Mouse (Mus musculus): ENCODE results near the gene Tmod4. TPM values are rescaled to one million over a fixed set of nuclear protein-coding genes. Genes with fewer than 3 reads are reported as not detected.

The Tmod4 gene
- total RNA-seq, 2 experiments from 2014 or later: 481 to 623 TPM

DNA sequence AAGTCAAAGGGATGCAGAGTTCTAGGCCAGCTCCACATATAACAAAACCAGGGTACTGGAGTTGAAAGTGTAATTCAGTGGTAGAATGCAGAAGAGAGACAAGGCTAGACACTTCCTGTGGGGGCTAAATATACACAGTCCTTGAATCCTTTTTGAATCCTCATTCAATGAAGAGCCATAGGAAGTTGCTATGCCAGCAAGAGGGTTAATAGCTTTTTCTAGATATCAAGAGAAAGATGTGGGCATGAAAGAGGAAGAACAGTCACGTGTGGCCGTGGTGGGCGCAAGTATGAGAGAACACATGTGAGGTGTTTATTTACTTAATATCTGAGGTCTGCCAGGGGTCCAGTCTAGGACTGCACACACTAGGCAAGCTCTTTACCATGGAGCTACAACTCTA lies 12.1 kb downstream of the Tmod4 start:
- no peak for DNase-seq

- no peak for DNase-seq
These were observed 15.5 kb downstream of the Tmod4 start for GRCm38 (mm10) chr3:95139586-95140288.

- DNase-seq: no peak
These were observed 16.0 kb downstream of the Tmod4 start for GRCm38 (mm10) chr3:95140289-95140595.

DNA sequence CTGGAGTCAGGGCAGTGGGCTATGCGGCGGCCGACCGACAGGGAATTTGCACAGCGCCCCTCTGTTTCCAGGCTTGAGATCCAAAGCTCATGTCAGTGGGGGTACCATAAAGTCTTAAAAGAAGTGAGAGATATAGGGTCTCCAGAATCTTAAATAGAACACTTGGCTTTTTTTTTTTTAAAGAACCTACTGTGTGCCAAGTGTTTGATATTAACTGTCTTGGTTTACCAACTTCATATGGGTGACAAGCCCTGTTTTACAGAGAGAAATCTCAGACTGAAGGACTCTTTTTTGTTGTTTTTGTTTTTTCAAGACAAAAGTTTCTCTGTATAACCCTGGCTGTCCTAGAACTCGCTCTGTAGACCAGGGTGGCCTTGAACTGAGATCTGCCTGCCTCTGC lies 16.5 kb downstream of the Tmod4 start:
- DNase-seq: no peak

DNA sequence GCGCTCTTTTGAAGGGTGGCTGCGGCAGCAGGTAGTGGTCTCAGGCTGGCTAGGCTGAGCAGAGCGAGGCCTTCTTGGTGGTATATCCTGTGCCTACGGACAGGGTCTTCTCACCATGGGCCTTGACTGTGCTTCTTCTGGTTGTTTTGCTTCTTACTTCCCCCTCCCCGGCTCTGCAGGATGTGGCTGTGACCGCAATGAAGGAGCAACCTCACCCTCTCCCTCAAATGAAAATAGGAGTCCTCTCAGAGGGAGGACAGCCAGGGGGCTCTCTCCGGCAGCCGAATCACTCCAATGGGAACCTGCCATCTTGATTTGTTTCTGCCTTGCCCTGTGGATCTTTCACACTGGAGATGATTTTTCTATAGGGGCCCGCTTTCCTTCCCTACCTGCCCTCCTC lies 17.2 kb downstream of the Tmod4 start:
- DNase-seq: peak; percentile 23

GRCm38 (mm10) chr3:95141952-95142616 lies 17.8 kb downstream of the Tmod4 start, which contains the start of gene Tnfaip8l2:
Gene Tnfaip8l2, minus strand, starts transcription at chr3:95142360.
- no peak for DNase-seq

- DNase-seq: peak; percentile 84
These were observed 18.3 kb downstream of the Tmod4 start for GRCm38 (mm10) chr3:95142617-95143011.

- DNase-seq: no peak
These were observed 23.6 kb downstream of the Tmod4 start for GRCm38 (mm10) chr3:95147924-95148323.

DNA sequence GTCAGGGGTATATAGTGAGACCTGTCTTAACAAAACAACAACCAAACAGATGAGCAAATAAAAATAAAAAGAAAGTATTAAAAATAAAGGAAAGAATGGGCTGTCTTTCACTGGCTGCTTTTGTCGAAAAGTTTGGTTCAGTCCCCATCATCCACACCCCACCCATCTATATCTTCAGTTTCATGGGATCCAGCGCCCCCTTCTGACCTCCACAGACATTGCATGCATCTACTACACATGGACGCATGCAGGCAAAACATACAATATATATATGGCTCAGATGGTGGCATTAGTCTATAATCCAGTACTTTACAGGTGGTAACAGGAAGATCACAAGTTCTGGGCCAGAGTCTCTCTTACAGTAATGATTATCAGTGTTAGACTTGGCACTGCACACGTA lies 29.6 kb downstream of the Tmod4 start:
- no peak for DNase-seq

DNA sequence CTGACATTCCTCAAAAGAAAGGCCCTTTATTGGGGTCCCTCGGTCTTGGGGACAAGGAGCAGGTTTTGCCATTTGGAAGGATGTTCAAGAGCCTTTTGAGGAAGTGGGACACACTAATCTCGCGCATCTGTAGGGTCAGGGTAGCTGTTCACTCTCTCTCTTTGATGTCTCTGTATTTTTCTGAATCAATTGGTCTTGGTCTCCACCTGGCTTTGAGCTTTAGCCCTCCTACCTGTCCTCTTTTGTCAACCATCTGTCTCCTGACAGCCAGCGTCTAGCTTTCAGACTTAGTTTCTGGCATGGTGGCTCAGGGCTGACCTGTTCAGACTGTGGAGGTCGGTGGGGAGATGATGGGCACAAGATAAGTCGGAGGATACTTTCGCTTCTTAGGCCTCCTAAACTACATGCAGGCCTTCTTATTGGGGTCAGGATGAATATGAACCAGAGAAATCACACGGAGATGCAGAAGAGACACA lies 35.3 kb downstream of the Tmod4 start:
- no peak for DNase-seq

DNA sequence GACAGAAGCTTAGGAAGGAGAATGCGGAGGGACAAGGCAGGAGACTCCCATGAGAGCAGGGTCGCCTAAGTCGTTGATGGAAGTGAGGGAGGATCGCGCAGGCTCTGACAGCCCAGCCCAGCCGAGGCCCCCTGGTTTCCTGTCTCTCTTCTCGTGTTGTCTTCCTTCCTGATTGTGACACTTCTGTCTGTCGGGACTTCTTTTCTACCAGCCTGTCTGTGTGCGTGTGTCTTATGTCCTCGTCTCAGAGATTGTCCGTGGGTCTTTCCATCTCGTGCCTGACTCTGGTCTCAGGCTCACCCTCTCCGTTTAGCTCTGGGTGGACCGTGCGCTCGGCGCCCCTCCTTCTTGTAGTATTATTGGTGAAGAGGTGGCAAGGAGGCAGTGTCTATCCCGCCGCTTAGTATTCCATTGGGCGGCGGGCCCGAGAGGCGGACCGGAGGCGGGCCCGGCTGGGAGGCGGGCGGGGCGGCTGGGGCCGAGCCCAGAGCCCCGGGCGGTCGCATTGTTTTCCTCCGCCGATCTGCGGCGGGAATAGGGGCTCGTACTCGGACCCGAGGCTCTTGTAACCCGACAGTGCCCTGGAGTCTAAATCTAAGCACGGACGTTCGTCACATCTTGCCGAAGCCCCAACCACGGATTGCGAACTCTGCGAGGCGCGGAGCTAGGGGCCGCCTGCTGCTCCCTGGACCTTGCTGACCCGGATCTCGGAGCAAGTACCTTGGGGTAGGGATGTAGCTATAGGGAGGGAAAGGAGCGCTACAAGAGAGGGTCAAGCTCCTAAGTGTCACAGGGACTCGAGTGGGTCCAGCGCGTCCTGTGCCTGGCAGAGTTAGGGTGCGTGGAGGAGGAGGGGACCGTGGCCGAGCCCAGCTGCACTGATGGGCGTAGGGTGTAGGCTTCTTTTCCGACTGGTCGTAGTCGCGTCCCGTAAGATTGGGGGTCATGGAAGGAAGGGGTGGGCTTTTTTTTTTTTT lies 36.0 kb downstream of the Tmod4 start, which contains the start of gene Sema6c:
Gene Sema6c, plus strand, starts transcription at position 471 of the 977 bp plus-strand sequence.
- peak; percentile 94 for DNase-seq

DNA sequence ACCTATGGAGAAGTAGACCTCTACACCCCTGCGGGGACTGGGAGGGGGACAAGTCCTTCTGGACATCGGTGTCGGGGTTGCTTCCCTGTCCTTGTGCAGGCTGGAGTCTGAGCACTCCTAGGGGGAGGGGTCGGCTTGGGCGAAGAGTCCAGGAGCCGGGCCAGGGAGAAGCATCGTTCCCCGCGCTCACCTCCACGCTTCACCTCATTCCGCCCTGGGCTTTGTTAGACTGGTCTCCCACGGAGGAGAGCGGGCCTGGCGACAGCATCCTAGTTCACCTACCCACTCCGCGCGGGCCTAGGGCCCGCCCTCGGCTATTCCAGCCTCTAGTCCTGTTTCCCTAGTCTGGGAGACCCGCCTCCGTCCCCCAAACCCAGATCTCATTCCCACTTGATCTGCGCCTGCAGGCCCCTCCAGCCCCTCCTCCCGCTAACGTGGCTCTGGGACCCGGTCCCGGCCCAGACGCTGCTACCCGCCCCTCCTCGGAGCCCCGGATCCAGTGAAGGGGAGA lies 36.8 kb downstream of the Tmod4 start:
- no peak for DNase-seq

DNA sequence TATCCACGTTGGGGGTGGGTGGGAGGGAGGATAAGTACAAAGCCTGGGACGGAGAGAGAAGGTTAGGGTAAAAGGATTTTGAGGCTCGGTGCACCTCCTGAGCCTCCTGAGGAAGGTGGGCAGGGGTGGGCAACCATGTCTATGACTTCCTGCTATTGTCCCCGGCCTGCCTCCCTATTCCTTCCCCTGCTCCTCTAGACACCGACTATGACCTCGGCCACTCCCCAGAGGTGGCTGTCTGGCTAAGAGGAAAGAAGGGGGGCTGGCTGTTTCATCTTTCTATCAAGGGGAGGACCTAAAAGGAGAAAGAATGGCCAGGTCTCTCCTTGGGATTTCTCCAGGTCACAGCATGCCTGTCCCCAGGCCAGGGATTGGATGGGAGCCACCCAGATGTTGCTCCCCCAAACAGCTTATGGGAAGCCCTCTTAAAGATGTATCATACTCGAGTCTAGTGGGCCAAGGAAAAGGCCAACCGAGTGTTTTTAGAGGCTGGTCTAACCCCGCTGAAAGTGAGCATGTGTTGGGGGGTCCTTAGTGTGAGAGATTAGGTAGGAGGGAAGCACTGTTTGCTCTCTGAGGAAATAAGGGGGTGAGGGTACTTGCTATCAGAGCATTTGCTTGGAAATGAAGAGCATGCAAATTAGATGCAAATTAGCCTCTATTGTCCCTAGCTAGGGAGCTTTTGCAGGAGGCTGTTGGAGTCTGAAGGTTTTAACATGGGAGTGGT lies 37.5 kb downstream of the Tmod4 start:
- no peak for DNase-seq

DNA sequence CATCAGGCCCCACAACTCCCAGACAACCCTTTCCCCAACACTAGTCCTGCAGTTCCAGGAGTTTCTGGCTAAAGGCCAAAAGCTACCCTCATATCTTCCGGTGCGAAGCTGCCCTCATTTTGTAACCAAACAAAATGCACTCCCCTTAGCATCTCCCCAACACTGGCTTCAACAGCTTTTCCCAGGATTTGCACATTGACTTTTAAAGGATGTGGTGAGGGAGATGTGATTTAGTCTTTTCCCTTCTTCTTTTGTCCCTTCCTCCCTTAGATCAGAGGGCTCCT lies 38.0 kb downstream of the Tmod4 start:
- DNase-seq: no peak

DNA sequence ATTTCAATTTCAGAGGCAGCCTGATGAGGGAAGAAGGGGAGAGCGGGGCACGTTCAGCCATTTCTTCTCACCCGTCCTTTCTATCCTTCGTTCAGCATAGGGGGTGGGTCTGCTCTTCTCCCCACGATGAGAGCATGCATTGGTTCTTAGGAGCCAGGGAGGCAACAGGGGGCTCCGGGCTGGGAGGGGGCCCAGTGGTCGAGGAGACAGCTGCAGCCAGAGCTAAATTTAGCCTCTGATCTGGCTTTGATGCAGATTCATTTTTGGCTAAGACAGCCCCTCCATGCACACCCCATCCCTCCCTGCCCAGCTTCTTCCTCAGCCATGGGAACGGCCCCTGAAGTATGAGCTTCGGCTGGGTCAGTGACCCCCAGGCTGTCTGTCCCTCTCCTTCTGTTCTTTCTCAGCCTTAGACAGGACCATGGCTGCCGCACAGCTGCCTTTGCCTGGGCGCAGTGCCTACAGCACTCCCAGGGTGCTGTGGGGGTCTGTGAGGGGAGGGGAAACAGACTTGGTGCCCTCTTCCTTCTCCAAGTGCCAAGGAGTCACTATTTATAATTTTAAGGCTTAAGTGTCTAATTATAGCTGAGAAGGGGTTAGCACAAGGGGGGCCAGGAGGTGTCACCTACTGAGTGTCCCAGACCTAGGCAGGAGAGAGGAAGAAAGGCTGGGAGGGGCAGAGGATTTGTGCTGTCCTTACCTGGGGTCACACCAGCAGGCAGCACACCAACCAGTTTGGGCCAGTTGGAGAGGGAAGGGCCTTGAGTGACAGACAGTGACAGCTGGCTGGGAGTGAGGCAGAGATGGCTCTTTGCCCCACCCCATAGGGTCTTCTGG lies 39.4 kb downstream of the Tmod4 start:
- DNase-seq: peak; percentile 91

- no peak for DNase-seq
These were observed 39.9 kb downstream of the Tmod4 start for GRCm38 (mm10) chr3:95164256-95164550.

DNA sequence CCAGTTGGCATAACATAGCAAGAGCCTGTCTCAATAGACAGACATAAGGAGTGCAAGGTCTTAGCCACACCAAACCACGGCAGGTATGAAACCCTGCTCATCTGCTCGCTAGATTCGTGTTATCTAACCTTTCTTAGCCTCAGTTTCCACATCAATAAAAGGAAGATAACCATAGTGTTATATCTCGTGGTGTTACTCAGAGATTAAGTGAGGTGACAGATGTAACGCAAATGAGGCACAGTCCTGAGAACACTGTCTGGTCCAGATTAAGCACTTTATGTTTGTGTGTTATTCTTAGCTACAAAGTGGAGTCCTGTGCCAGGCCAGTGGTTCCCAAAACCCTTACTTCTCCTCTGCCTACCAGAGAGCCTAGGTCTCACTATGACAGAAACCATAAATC lies 40.6 kb downstream of the Tmod4 start:
- no peak for DNase-seq

DNA sequence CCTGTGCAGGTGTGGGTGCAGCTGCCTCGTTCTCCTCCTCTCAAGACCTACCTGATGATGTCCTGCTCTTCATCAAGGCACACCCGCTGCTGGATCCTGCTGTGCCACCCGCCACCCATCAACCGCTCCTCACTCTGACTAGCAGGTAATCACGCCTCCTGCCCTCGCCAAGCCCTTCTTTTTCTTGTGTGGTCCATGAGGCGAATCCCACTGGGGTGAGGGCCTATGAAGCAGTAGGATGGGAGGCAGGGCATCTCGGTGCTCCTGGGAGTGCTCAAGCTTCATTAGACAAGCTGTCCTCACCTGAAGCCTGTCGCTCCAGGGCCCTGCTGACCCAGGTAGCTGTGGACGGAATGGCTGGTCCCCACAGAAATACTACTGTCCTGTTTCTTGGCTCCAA lies 45.7 kb downstream of the Tmod4 start:
- DNase-seq: no peak

DNA sequence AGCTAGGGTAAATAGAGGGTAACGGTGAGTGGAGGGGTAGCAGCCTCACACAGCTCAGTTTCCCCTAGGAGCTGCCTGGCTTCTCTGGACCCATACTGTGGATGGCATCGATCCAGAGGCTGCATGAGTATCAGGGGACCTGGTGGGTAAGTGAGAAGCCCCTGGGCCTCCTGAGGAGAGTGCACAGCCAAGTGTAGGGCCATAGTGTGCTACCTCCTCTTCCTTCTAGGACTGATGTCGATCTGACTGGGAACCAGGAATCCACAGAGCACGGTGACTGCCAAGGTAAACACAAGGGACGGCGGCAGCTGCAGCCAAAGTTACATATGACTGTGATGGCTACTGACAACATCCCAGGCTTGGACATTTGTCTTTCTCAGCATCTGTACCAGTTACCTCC lies 46.8 kb downstream of the Tmod4 start:
- no peak for DNase-seq

GRCm38 (mm10) chr3:95172526-95173255 lies 48.4 kb downstream of the Tmod4 start:
- no peak for DNase-seq

All from gastrocnemius, postnatal 25 days (tissue).